Mouse (Mus musculus) ES-E14 (cell line): ENCODE data around the gene Mphosph10. TPM values are rescaled to one million over a fixed set of nuclear protein-coding genes. Genes with fewer than 3 reads are reported as not detected.

Experiments
- DNase-seq: peaks from one replicate; pipeline ENCODE4 v3.0.0-alpha.2; 2013; ENCODE audit warnings: low read depth, low spot score
- H3K27ac ChIP-seq: 2 replicates; pipeline ENCODE4 v1.5.1; 2012; ENCODE audit warnings: low read depth, mild to moderate bottlenecking, low read length, moderate library complexity, mixed read lengths; ENCODE audit not compliant: poor library complexity, insufficient read depth, severe bottlenecking
- H3K36me3 ChIP-seq: 2 replicates; pipeline ENCODE4 v1.6.1; 2012; ENCODE audit warnings: mild to moderate bottlenecking, low read length, moderate library complexity, mixed read lengths; ENCODE audit not compliant: control insufficient read depth, poor library complexity, insufficient read depth, severe bottlenecking
- H3K4me1 ChIP-seq, 2 experiments: fragments of 150-350 bp in 1 of 2; sonication (generic) in 1 of 2; 2 replicates each; pipeline ENCODE4 v1.6.1; 2012; ENCODE audit warnings: low read length in 2 of 2, mild to moderate bottlenecking in 1 of 2, mixed read lengths in 1 of 2; ENCODE audit not compliant: control insufficient read depth in 2 of 2, insufficient read depth in 2 of 2, poor library complexity in 1 of 2
- H3K4me3 ChIP-seq, 2 experiments: fragments of 150-350 bp in 1 of 2; sonication (generic) in 1 of 2; 2 replicates each; pipeline ENCODE4 v1.5.1; 2012; ENCODE audit warnings: low read length in 2 of 2, low read depth in 1 of 2, mild to moderate bottlenecking in 1 of 2, mixed read lengths in 1 of 2; ENCODE audit not compliant: insufficient read depth in 1 of 2, poor library complexity in 1 of 2, severe bottlenecking in 1 of 2
- H3K9ac ChIP-seq: 2 replicates; pipeline ENCODE4 v1.6.1; 2012; ENCODE audit warnings: low read depth, mild to moderate bottlenecking, low read length, mixed read lengths; ENCODE audit not compliant: poor library complexity, insufficient read depth, severe bottlenecking
- H3K9me3 ChIP-seq: fragments of 150-350 bp; sonication (generic); 2 replicates; pipeline ENCODE4 v1.6.1; 2012; ENCODE audit warnings: low read depth, mild to moderate bottlenecking, low read length; ENCODE audit not compliant: control insufficient read depth, insufficient read depth
- CHD2 ChIP-seq: IDR thresholded peaks from 2 replicates; pipeline ENCODE4 v1.6.1; 2014; ENCODE audit warnings: mild to moderate bottlenecking, low read depth, low read length, inconsistent platforms
- HCFC1 ChIP-seq: IDR thresholded peaks from 2 replicates; pipeline ENCODE4 v1.6.1; 2012; ENCODE audit warnings: low read length, inconsistent platforms, borderline replicate concordance; ENCODE audit not compliant: insufficient read depth
- MAFK ChIP-seq: IDR thresholded peaks from 2 replicates; pipeline ENCODE4 v1.6.1; 2014; ENCODE audit warnings: mild to moderate bottlenecking, low read depth, low read length, inconsistent platforms; ENCODE audit not compliant: insufficient read depth
- ZC3H11A ChIP-seq: IDR thresholded peaks from 2 replicates; pipeline ENCODE4 v1.6.1; 2012; ENCODE audit warnings: low read depth, mild to moderate bottlenecking, inconsistent platforms, low read length, borderline replicate concordance
- ZNF384 ChIP-seq: IDR thresholded peaks from 2 replicates; pipeline ENCODE4 v1.6.1; 2012; ENCODE audit warnings: low read depth, low read length, inconsistent platforms
- in situ Hi-C, 2 experiments: fragments of 600-800 bp; cut with MboI; formaldehyde crosslinking; loops; one replicate each; pipeline ENCODE4 v1.15.1; 2025; ENCODE audit warnings: low sequenced_read_pairs in 2 of 2, inconsistent platforms in 1 of 2; ENCODE audit not compliant: unreplicated experiment in 2 of 2
- total RNA-seq: library from RNA; depleted of rRNA; stranded (reverse); fragments of 300-350 nt; gene quantifications from 2 replicates; pipeline ENCODE4 v1.2.3, GENCODE M21; 2012

Gene Mphosph10
- total RNA-seq, 1 experiment = 57.8 TPM

DNA sequence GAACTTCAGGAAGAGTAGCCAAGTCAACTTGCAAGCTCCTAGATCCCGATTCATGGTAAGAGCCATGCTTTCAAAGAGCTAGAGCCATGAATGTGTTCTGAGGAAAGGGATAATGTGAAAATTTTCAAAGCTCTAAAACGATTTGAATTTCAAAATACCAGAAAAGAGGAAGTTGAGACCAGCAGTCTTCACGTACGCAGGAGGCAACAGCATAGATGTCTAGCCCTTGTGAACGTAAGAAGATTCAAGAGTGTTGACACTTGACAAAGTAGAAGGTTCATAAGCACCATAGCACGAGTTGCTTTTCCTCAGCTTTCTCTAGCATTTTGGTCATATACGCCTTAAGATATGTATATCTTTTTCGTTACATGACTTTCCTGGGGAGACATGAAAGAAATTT is 11.9 kb upstream of the Mphosph10 start:
- no peak for DNase-seq
- TF ChIP-seq CHD2 (no peak), ZNF384 (no peak), ZC3H11A (no peak)
- Histone ChIP-seq H3K4me3 (no peak overlapping the region), H3K4me1 (no peaks in the 10 kb centered on the region), H3K9ac (no peak overlapping the region), H3K9me3 (no peaks in the 10 kb centered on the region), H3K36me3 (no peaks in the 10 kb centered on the region), H3K27ac (no peak overlapping the region)
- in situ Hi-C loops = no loop called here

- no peaks in the 10 kb centered on the region for H3K36me3 ChIP-seq
- H3K9ac ChIP-seq = no peak overlapping the region
- H3K4me3 ChIP-seq = no peak overlapping the region
- H3K9me3 ChIP-seq = no peaks in the 10 kb centered on the region
- no peak for DNase-seq
- H3K27ac ChIP-seq = no peak overlapping the region
- no peaks in the 10 kb centered on the region for H3K4me1 ChIP-seq
- in situ Hi-C loops = no loop called here
- TF ChIP-seq MAFK (no peak), ZC3H11A (no peak), CHD2 (no peak), HCFC1 (no peak), ZNF384 (no peak)
These were observed 10.4 kb upstream of the Mphosph10 start for GRCm38 (mm10) chr7:64402452-64402851.

GRCm38 (mm10) chr7:64400725-64401124 is 8.7 kb upstream of the Mphosph10 start:
- no peaks in the 10 kb centered on the region for H3K36me3 ChIP-seq
- H3K9me3 ChIP-seq = no peaks in the 10 kb centered on the region
- no peak for TF ChIP-seq ZNF384
- no peak for TF ChIP-seq ZC3H11A
- DNase-seq = no peak
- in situ Hi-C loops = no loop called here
- no peak overlapping the region for H3K27ac ChIP-seq
- H3K4me1 ChIP-seq = no peaks in the 10 kb centered on the region
- H3K9ac ChIP-seq = no peak overlapping the region
- no peak overlapping the region for H3K4me3 ChIP-seq

- Histone ChIP-seq H3K27ac (no peak overlapping the region), H3K4me1 (0 out of 4 replicates have a peak, but pooled peaks cover 0 to 2% of the 10 kb centered on the region in 2 experiments), H3K9ac (peak overlapping the region; percentile 84), H3K4me3 (peak overlapping the region; percentile 68 to 86), H3K9me3 (no peaks in the 10 kb centered on the region), H3K36me3 (peaks cover 7% of the 10 kb centered on the region; the same call in 1 of the 2 replicates)
- TF ChIP-seq MAFK = no peak
- TF ChIP-seq HCFC1 = no peak
- no peak for TF ChIP-seq ZNF384
- TF ChIP-seq CHD2 = no peak
- TF ChIP-seq ZC3H11A = no peak
- no peak for DNase-seq
- in situ Hi-C loops = no loop called here
These were observed 717 bp upstream of the Mphosph10 start for GRCm38 (mm10) chr7:64392819-64393151.

DNA sequence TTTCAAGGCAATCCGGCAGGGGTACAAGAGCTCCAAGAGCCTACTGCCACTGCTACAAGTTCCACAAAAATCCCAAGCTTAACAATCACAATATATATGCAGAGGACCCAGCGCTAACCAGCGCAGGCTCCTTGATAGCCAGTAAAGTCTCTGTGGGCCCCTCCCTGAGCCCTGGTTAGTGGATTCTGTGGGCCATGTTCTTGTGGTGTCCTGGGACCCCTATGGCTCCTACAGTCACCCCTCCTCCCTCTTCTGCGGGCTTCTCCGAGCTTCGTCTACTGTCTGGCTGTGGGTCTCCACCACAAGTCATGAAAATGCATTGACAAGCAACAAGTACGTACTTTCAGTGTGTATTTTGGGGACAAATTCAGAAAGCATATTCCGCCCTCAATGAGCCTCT is 589 bp downstream of the Mphosph10 start:
- in situ Hi-C loops = no loop called here
- H3K27ac ChIP-seq = no peak overlapping the region

More for the DNA sequence above, 589 bp downstream of the Mphosph10 start:
- Histone ChIP-seq H3K36me3 (peaks cover 7% of the 10 kb centered on the region; the same call in 1 of the 2 replicates), H3K9ac (peak overlapping the region; percentile 91), H3K4me3 (peak overlapping the region; percentile 68 to 86), H3K9me3 (no peaks in the 10 kb centered on the region), H3K4me1 (0 out of 4 replicates have a peak, but pooled peaks cover 0 to 2% of the 10 kb centered on the region in 2 experiments)
- no peak for DNase-seq
- TF ChIP-seq ZC3H11A (no peak), HCFC1 (no peak), CHD2 (no peak), ZNF384 (no peak), MAFK (no peak)
